Mouse (Mus musculus) Patski (cell line): ENCODE measurements at regions not wholly inside any gene's neighbourhood (a gene's known extent, or its start where the extent isn't known, plus 50 kb on each side); places are given as distances from the start of the nearest gene placed in this dataset.
A peak's percentile ranks its signal among the peaks of the same experiment; 100 is the strongest.

Source experiments
- ATAC-seq: fragments of 100-300 bp; one replicate; pipeline ENCODE4 v1.8.0; 2021
- CTCF ChIA-PET: fragments of 350-600 bp; sonication (Branson Sonifier 250); formaldehyde crosslinking; loops from one replicate; lab custom pipeline; 2022; ENCODE audit warnings: inconsistent platforms; lab: Charles Lee
- POLR2A ChIA-PET: fragments of 350-600 bp; sonication (Branson Sonifier 250); formaldehyde crosslinking; loops from one replicate; lab custom pipeline; 2022; ENCODE audit warnings: antibody characterized with exemption, inconsistent platforms; lab: Charles Lee
- DNase-seq: peaks from one replicate; pipeline ENCODE4 v3.0.0-alpha.2; 2011; ENCODE audit warnings: low read depth, low spot score
- H3K27me3 ChIP-seq: fragments of 371-371 bp; one replicate; pipeline ENCODE4 v1.5.1; 2021
- CTCF ChIP-seq: fragments of 100-300 bp; IDR thresholded peaks from one replicate; pipeline ENCODE4 v1.5.1; 2021
- in situ Hi-C: fragments of 300-500 bp; cut with MboI; formaldehyde crosslinking; loops from 3 replicates; pipeline ENCODE4 v1.11.1; 2018; ENCODE audit warnings: low pct_unique_long_range_greater_than_20kb, mixed read lengths

DNA sequence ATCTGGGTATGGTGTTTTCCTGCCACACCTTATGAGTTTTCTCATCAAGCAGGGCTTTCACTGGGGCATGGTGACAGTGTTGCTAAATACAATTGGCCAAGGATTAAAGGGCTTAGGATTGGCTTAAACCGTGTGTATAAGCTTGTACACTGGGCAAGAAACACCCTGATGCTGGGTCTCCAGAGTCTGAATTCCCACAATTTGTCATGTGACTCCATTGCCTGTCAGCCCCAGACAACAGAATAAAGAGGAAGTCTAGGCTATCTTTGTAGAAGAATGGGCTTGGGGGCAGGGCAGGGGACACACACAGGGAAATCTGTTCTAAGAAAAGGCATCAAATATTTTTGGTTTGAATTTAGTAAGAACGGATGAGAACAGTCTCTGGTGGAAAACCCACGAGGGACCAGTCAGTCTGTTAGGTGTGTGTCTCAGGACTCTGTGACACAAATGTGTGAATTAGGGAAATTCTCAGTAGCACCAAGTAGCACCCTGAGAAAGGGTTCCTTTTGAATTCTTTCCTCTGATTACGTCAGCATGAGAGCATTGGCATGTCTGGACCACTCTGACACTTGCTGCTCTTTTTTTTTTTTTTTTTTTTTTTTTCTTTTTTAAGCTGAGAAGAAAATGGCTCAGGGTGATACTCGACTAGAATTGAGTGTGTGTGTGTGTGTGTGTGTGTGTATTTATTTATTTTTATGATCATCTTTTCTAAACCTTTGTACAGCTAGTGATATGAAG, 235.5 kb upstream of the Tbl1xr1 start:
- DNase-seq (no peak), ATAC-seq (no peak)
- TF ChIP-seq CTCF: no peak
- CTCF ChIA-PET: interaction anchor here (0.7 to 3.5 kb wide), 5 partner anchors 13 to 51 kb away, joined by 3 to 11 read pairs (median 3); no protein-coding TSS in a partner anchor
- POLR2A ChIA-PET: interaction anchor here (0.6 to 1.2 kb wide), 4 partner anchors 8 to 335 kb away, joined by 3 read pairs; no protein-coding TSS in a partner anchor
- in situ Hi-C loops: no loop called here
- no peaks in the 10 kb centered on the region for H3K27me3 ChIP-seq

- TF ChIP-seq CTCF: no peak
- ChIA-PET POLR2A (interaction anchor here (0.6 to 1.2 kb wide), 4 partner anchors 8 to 334 kb away, joined by 3 read pairs; no protein-coding TSS in a partner anchor), CTCF (interaction anchor here (0.6 to 1.7 kb wide), 4 partner anchors 10 to 52 kb away, joined by 3 read pairs; no protein-coding TSS in a partner anchor)
- no peaks in the 10 kb centered on the region for H3K27me3 ChIP-seq
- no peak for DNase-seq
- ATAC-seq: no peak
- in situ Hi-C loops: no loop called here
Observed at GRCm38 (mm10) chr3:21841506-21841905, 234.9 kb upstream of the Tbl1xr1 start.

GRCm38 (mm10) chr3:21842545-21843291, 233.7 kb upstream of the Tbl1xr1 start:
- no peak for DNase-seq
- no peak for TF ChIP-seq CTCF
- ChIA-PET CTCF (interaction anchor here (1.0 to 1.7 kb wide), 2 partner anchors 23 to 35 kb away, joined by 3 read pairs; no protein-coding TSS in a partner anchor), POLR2A (no interaction called here)
- H3K27me3 ChIP-seq: no peaks in the 10 kb centered on the region
- no peak for ATAC-seq
- in situ Hi-C loops: no loop called here

DNA sequence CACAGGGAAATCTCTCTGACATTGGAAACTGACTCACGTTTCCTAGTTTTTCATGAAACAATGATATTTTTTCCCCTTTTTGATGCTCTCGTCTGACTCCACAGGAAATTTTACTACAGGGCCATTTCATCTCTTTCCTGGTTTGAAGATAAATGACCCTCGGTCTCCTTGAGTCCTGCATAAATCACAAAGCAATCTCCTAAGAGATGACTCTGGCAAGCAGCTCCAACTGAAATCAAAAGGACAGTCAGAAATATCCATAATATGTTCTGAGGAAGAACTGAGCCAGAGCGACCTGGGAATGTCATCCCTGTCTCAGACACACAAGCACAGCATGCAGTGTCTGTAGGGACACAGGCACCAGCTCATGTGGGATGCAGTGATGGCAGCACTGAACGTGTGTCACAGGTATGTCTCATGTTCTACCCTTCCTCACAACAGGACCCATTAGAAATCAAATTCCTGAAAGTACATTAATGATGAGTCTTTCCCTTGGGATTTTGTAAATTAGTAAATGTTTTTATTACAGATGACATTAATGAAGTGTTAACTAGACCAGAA, 233.1 kb upstream of the Tbl1xr1 start:
- TF ChIP-seq CTCF: no peak
- H3K27me3 ChIP-seq: no peaks in the 10 kb centered on the region
- DNase-seq: no peak
- ChIA-PET POLR2A (no interaction called here), CTCF (no interaction called here)
- ATAC-seq: no peak
- in situ Hi-C loops: no loop called here

DNA sequence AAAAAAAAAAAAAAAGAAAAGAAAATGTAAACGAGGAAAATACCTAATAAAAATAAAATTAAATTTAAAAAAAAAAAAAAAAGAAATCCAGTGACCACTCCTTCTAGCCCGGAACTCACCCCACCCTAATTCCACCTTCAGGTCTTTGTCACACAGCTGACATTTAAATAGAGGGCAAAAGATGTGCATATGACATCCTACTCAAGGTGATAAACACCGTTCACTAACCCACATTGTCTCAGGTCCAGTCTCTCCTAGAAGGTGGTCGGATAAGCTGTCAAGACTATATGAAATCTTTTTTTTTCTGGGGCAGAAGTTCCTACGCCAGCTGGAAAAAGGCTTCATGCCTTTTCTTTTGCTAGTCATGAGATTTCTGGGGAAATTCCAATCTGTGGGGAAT, 226.6 kb upstream of the Tbl1xr1 start:
- ChIA-PET POLR2A (interaction anchor here (1.0 kb wide), 1 partner anchor 21 kb away, joined by 3 read pairs; no protein-coding TSS in a partner anchor), CTCF (interaction anchor here (0.7 to 1.6 kb wide), 3 partner anchors 9 to 178 kb away, joined by 3 to 5 read pairs (median 3); no protein-coding TSS in a partner anchor)
- in situ Hi-C loops: no loop called here
- ATAC-seq (no peak), DNase-seq (no peak)
- TF ChIP-seq CTCF: no peak
- H3K27me3 ChIP-seq: no peaks in the 10 kb centered on the region

DNA sequence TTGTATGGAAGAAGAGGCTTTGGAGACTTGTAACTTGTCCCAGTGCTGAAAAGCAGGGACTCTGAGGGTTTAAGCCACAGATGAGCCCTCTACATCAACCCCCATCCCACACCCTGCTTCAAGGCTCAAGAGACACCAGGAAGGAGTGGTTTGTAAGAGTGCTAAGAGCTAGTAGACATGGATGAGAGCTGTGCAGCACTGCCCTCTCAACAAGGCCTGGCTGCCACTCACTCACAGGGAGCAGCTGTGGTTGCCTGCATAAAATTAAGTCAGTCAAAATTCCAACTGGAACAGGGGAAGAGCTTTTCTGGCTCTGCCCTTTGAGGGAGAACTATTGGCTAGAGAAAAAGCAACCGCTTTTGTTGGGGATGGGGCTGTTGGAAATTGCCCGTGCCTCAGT, 225.5 kb upstream of the Tbl1xr1 start:
- no peak for TF ChIP-seq CTCF
- CTCF ChIA-PET: interaction anchor here (0.8 to 1.8 kb wide), 5 partner anchors 8 to 41 kb away, joined by 3 to 5 read pairs (median 3); no protein-coding TSS in a partner anchor
- DNase-seq (no peak), ATAC-seq (no peak)
- no peaks in the 10 kb centered on the region for H3K27me3 ChIP-seq
- in situ Hi-C loops: no loop called here
- POLR2A ChIA-PET: no interaction called here

GRCm38 (mm10) chr3:21854340-21854739, 222.1 kb upstream of the Tbl1xr1 start:
- in situ Hi-C loops: no loop called here
- ATAC-seq (no peak), DNase-seq (no peak)
- no peak for TF ChIP-seq CTCF
- ChIA-PET CTCF (interaction anchor here (0.7 to 1.2 kb wide), 2 partner anchors 9 to 13 kb away, joined by 3 read pairs; no protein-coding TSS in a partner anchor), POLR2A (no interaction called here)
- H3K27me3 ChIP-seq: no peaks in the 10 kb centered on the region

DNA sequence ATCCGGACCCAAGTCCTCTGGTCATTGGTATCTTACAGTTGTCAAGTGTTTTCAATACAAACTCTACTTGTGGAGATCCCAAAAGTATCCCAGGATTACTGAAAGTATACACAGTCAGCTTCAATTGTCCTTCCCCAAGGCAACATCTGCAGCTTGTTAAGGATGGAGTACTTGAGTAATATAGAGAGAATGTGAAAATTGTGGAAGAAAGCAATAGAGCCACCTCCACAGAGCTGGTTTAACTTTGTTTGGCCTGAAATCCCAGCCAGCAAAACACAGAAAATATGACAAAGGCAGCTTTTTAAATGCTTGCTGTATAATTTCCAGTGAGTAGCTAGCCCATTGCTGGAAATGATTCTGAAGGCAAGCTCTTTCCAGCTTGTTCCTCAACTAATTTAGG, 217.0 kb upstream of the Tbl1xr1 start:
- POLR2A ChIA-PET: no interaction called here
- in situ Hi-C loops: no loop called here
- CTCF ChIA-PET: interaction anchor here (1.1 kb wide), 1 partner anchor 9 kb away, joined by 5 read pairs; no protein-coding TSS in a partner anchor
- TF ChIP-seq CTCF: no peak
- DNase-seq (no peak), ATAC-seq (no peak)
- H3K27me3 ChIP-seq: no peaks in the 10 kb centered on the region

GRCm38 (mm10) chr3:21860915-21861635, 215.4 kb upstream of the Tbl1xr1 start:
- POLR2A ChIA-PET: no interaction called here
- DNase-seq (peak; percentile 68), ATAC-seq (peak; percentile 45)
- no peaks in the 10 kb centered on the region for H3K27me3 ChIP-seq
- in situ Hi-C loops: no loop called here
- TF ChIP-seq CTCF: no peak
- CTCF ChIA-PET: no interaction called here

DNA sequence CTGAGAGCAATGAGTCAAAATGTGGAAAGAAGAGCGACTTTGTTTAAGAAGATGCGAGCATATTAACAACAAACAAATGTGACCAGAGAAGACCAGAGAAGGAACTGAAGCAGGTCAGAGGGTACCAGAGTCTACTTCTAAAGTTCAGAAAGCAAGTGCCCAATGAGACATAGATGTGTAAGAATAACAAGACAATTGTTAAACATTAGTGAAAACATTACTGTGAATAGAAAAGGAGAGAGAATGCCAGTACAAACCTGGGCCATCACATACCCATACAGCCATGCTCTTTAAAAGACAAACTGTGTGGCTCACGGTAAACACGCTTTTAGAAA, 214.8 kb upstream of the Tbl1xr1 start:
- CTCF ChIA-PET: no interaction called here
- no peaks in the 10 kb centered on the region for H3K27me3 ChIP-seq
- POLR2A ChIA-PET: no interaction called here
- DNase-seq (no peak), ATAC-seq (no peak)
- in situ Hi-C loops: no loop called here
- no peak for TF ChIP-seq CTCF
